In the genomic region with DNA sequence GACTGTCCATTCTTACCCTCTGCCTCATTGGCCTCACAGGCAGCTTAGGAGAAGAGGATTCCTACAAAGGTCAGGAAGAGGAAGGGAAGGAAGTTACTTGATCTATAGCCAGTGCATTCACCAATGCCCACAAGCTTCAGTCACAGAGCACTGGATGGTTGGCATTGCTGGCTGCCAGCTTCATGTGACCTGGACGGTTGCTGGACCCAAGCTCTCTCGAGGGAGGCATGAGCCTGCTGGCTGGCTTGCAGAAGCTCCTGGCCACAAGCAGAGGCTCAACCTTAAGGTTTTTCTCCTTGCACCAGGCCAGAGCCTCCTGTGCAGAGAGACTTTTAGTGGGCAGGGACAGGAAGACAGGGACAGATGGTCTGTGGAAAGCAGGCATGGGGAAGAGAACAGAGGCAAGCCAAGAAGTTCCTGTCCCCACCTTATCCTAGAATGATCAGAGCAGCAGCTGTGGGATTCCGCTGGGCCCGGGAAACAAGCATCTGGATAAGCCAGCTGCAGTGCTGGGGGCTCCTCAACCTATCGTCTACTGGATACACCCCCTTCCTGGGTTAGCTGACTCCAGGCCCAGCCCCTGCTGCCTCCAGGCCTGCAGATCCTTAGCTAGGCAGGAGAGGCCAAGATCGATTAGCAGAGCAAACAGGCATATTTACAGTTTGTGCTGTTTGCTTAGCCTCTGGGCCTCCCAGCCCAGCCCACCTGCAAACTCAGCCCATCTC, we compare ENCODE assay signal across 14 mouse cellular contexts. TPM values are rescaled to one million over a fixed set of nuclear protein-coding genes. Genes with fewer than 3 reads are reported as not detected.
A peak's percentile ranks its signal among the peaks of the same experiment; 100 is the strongest.
DNase-seq lines count a peak whose midpoint lies in the region; ATAC-seq and TF ChIP-seq lines count a peak whose summit lies in the region.
"Had no signal": no experiment of that assay in that cellular context is flagged by ENCODE, and none has a peak within 500 bp of the region (broad histone marks: within the 10 kb centered on the region; RNA-seq: fewer than 3 reads in every experiment).

No protein-coding gene starts in this region.

- no peak overlapping the region for H3K27ac ChIP-seq in midbrain, embryonic 13.5 days
- no peak overlapping the region for H3K27ac ChIP-seq in midbrain, postnatal 0 days (ENCODE audit: low read depth, low read length)
- peak overlapping the region; percentile 79 for H3K27ac ChIP-seq in limb, embryonic 12.5 days
- H3K27ac ChIP-seq in stomach, embryonic 14.5 days (ENCODE audit: low read length): peak overlapping the region; percentile 69; the same call in 1 of the 2 replicates
- H3K27ac ChIP-seq: forebrain, embryonic 15.5 days; heart, adult 2 months; midbrain, embryonic 12.5 days had no signal

- WGBS in midbrain, embryonic 13.5 days: 61% methylated on average over 6 of the region's 6 CpGs
- 62% methylated on average over 6 of the region's 6 CpGs for WGBS in midbrain, postnatal 0 days
- 31% methylated on average over 6 of the region's 6 CpGs for WGBS in limb, embryonic 12.5 days
- WGBS in stomach, embryonic 14.5 days: 26% methylated on average over 6 of the region's 6 CpGs

- H3K9ac ChIP-seq in midbrain, embryonic 13.5 days (replicated peaks): 0 out of 2 replicates have a peak overlapping the region, but pooled peaks have one; percentile 4
- H3K9ac ChIP-seq in midbrain, postnatal 0 days (replicated peaks; ENCODE audit: low read length, poor library complexity, severe bottlenecking): no peak overlapping the region
- no peak overlapping the region for H3K9ac ChIP-seq in limb, embryonic 12.5 days (replicated peaks)
- no peak overlapping the region; the same call in 1 of the 2 replicates for H3K9ac ChIP-seq in stomach, embryonic 14.5 days (replicated peaks; ENCODE audit: low read depth, low read length)
- H3K9ac ChIP-seq: forebrain, embryonic 15.5 days; midbrain, embryonic 12.5 days had no signal

- DNase-seq in cerebellum, postnatal 10 days: peak; percentile 39 to 52
- DNase-seq in cerebellum, adult 9-11 months: no peak
- no peak for DNase-seq in midbrain, postnatal 0 days (ENCODE audit: low spot score)
- DNase-seq in kidney, postnatal 36 days: no peak
- DNase-seq in layer of hippocampus, postnatal 10 days (ENCODE audit: low spot score in 2 of 2): no peak
- DNase-seq: embryo, embryonic 11 days had no signal

- no peaks in the 10 kb centered on the region for H3K36me3 ChIP-seq in midbrain, embryonic 13.5 days
- no peaks in the 10 kb centered on the region for H3K36me3 ChIP-seq in midbrain, postnatal 0 days (ENCODE audit: insufficient read depth, low read length)
- no peaks in the 10 kb centered on the region for H3K36me3 ChIP-seq in limb, embryonic 12.5 days
- no peaks in the 10 kb centered on the region for H3K36me3 ChIP-seq in stomach, embryonic 14.5 days (ENCODE audit: control insufficient read depth, insufficient read depth, low read length)
- H3K36me3 ChIP-seq: forebrain, embryonic 15.5 days; midbrain, embryonic 12.5 days had no signal

- H3K4me2 ChIP-seq in midbrain, embryonic 13.5 days (replicated peaks): no peak overlapping the region
- H3K4me2 ChIP-seq in midbrain, postnatal 0 days (ENCODE audit: low read depth, low read length, poor library complexity, severe bottlenecking): no peak overlapping the region
- no peak overlapping the region for H3K4me2 ChIP-seq in limb, embryonic 12.5 days
- 0 out of 2 replicates have a peak overlapping the region, but pooled peaks have one; percentile 1 for H3K4me2 ChIP-seq in stomach, embryonic 14.5 days (replicated peaks; ENCODE audit: low read depth, low read length)
- H3K4me2 ChIP-seq: forebrain, embryonic 15.5 days; midbrain, embryonic 12.5 days had no signal

- H3K4me3 ChIP-seq in midbrain, embryonic 13.5 days (replicated peaks): no peak overlapping the region
- H3K4me3 ChIP-seq in midbrain, postnatal 0 days (ENCODE audit: low read depth, low read length): no peak overlapping the region
- H3K4me3 ChIP-seq in limb, embryonic 12.5 days (replicated peaks): no peak overlapping the region
- no peak overlapping the region for H3K4me3 ChIP-seq in stomach, embryonic 14.5 days (ENCODE audit: low read depth, low read length)
- H3K4me3 ChIP-seq: forebrain, embryonic 15.5 days; heart, adult 2 months; midbrain, embryonic 12.5 days had no signal

- no peak for TF ChIP-seq CTCF in midbrain, postnatal 0 days (IDR thresholded peaks at IDR 0.05)

- no peak for ATAC-seq in midbrain, embryonic 13.5 days
- ATAC-seq in midbrain, postnatal 0 days (ENCODE audit: low FRiP score): no peak
- ATAC-seq in limb, embryonic 12.5 days (ENCODE audit: insufficient number of reproducible peaks, insufficient read depth, low FRiP score, low TSS enrichment, low read depth): peak; percentile 28; the same call in 1 of the 2 replicates
- ATAC-seq in stomach, embryonic 14.5 days (ENCODE audit: insufficient number of reproducible peaks, insufficient read depth, low FRiP score, low read depth): peak; percentile 73
- ATAC-seq: forebrain, embryonic 15.5 days; hindbrain, embryonic 16.5 days had no signal

- no peaks in the 10 kb centered on the region for H3K9me3 ChIP-seq in midbrain, embryonic 13.5 days
- no peaks in the 10 kb centered on the region for H3K9me3 ChIP-seq in midbrain, postnatal 0 days (ENCODE audit: low read length)
- no peaks in the 10 kb centered on the region for H3K9me3 ChIP-seq in limb, embryonic 12.5 days
- H3K9me3 ChIP-seq in stomach, embryonic 14.5 days (ENCODE audit: control insufficient read depth, low read depth, low read length): no peaks in the 10 kb centered on the region
- H3K9me3 ChIP-seq: forebrain, embryonic 15.5 days; midbrain, embryonic 12.5 days had no signal

- H3K27me3 ChIP-seq in midbrain, embryonic 13.5 days: no peaks in the 10 kb centered on the region; the same call in 1 of the 2 replicates
- no peaks in the 10 kb centered on the region for H3K27me3 ChIP-seq in midbrain, postnatal 0 days (ENCODE audit: insufficient read depth, low read length)
- peaks cover 30% of the 10 kb centered on the region; the same call in 1 of the 2 replicates for H3K27me3 ChIP-seq in limb, embryonic 12.5 days
- H3K27me3 ChIP-seq in stomach, embryonic 14.5 days (ENCODE audit: control insufficient read depth, insufficient read depth, low read length): no peaks in the 10 kb centered on the region
- H3K27me3 ChIP-seq: forebrain, embryonic 15.5 days had no signal

- peaks cover 15% of the 10 kb centered on the region for H3K4me1 ChIP-seq in midbrain, embryonic 13.5 days (replicated peaks)
- H3K4me1 ChIP-seq in midbrain, postnatal 0 days (ENCODE audit: insufficient read depth, low read length): no peaks in the 10 kb centered on the region
- H3K4me1 ChIP-seq in limb, embryonic 12.5 days (replicated peaks): peaks cover 35% of the 10 kb centered on the region
- H3K4me1 ChIP-seq in stomach, embryonic 14.5 days (ENCODE audit: control insufficient read depth, insufficient read depth, low read length): peaks cover 37% of the 10 kb centered on the region

RNA-seq across cellular contexts. Expression of a gene that starts 41.7 kb away (rescaled TPM):
- polyA plus RNA-seq in midbrain, embryonic 13.5 days (2015; fragmentation: Nextera tagmentation; extraction: Ambion mirVana): 0.09 TPM in 1 of 2 replicates, not detected in the other
- total RNA-seq in midbrain, postnatal 0 days (2014; rRNA removed): not detected in 2 replicates
- not detected in 2 replicates for polyA plus RNA-seq in midbrain, postnatal 0 days (2015; fragmentation: Nextera tagmentation; extraction: Ambion mirVana)
- polyA plus RNA-seq in limb, embryonic 12.5 days (2016; fragmentation: Nextera tagmentation; extraction: Ambion mirVana): not detected in 2 replicates
- not detected in 2 replicates for polyA plus RNA-seq in stomach, embryonic 14.5 days (2014; fragmentation: Nextera tagmentation; extraction: Ambion mirVana)
- not detected for total RNA-seq in layer of hippocampus, postnatal 10 days (2021)
- total RNA-seq: adrenal gland, postnatal 36 days; heart, adult 2 months had no signal
- polyA plus RNA-seq: forebrain, embryonic 15.5 days; heart, adult 2 months; hindbrain, embryonic 16.5 days; midbrain, embryonic 12.5 days had no signal

RNA-seq across cellular contexts. Expression of a gene that starts 48.5 kb away (rescaled TPM):
- polyA plus RNA-seq in midbrain, embryonic 13.5 days (2015; fragmentation: Nextera tagmentation; extraction: Ambion mirVana): 10.4 and 13.4 TPM in 2 replicates
- total RNA-seq in midbrain, postnatal 0 days (2014; rRNA removed): 39.6 and 71.7 TPM in 2 replicates
- 32.3 and 36.2 TPM in 2 replicates for polyA plus RNA-seq in midbrain, postnatal 0 days (2015; fragmentation: Nextera tagmentation; extraction: Ambion mirVana)
- 8.3 and 9.9 TPM in 2 replicates for polyA plus RNA-seq in limb, embryonic 12.5 days (2016; fragmentation: Nextera tagmentation; extraction: Ambion mirVana)
- 2.1 and 3.6 TPM in 2 replicates for polyA plus RNA-seq in stomach, embryonic 14.5 days (2014; fragmentation: Nextera tagmentation; extraction: Ambion mirVana)
- total RNA-seq in layer of hippocampus, postnatal 10 days (2021): 10 to 100 TPM; 76.3 to 78.0 TPM

RNA-seq across cellular contexts. Expression of a gene that starts 59.0 kb away (rescaled TPM):
- polyA plus RNA-seq in midbrain, embryonic 13.5 days (2015; fragmentation: Nextera tagmentation; extraction: Ambion mirVana): 10.1 and 11.9 TPM in 2 replicates
- total RNA-seq in midbrain, postnatal 0 days (2014; rRNA removed): 34.1 and 41.2 TPM in 2 replicates
- polyA plus RNA-seq in midbrain, postnatal 0 days (2015; fragmentation: Nextera tagmentation; extraction: Ambion mirVana): 13.8 and 14.6 TPM in 2 replicates
- 18.5 and 20.0 TPM in 2 replicates for polyA plus RNA-seq in limb, embryonic 12.5 days (2016; fragmentation: Nextera tagmentation; extraction: Ambion mirVana)
- polyA plus RNA-seq in stomach, embryonic 14.5 days (2014; fragmentation: Nextera tagmentation; extraction: Ambion mirVana): 9.8 and 11.1 TPM in 2 replicates
- total RNA-seq in layer of hippocampus, postnatal 10 days (2021): 10 to 100 TPM; 73.9 to 75.1 TPM

Comparison
In these comparisons a context has a peak if more than half of its experiments do, and no peak if none do; other contexts are left out.
1. DNase-seq: peak in cerebellum, postnatal 10 days (2 of 2); none in cerebellum, adult 9-11 months (single experiment), midbrain, postnatal 0 days (single experiment), kidney, postnatal 36 days (0 of 2) and layer of hippocampus, postnatal 10 days (0 of 2).
2. ATAC-seq: peak in limb, embryonic 12.5 days (single experiment) and stomach, embryonic 14.5 days (single experiment); none in midbrain, embryonic 13.5 days (single experiment) and midbrain, postnatal 0 days (single experiment).
3. H3K27ac ChIP-seq: peak in limb, embryonic 12.5 days (single experiment) and stomach, embryonic 14.5 days (single experiment); none in midbrain, embryonic 13.5 days (single experiment) and midbrain, postnatal 0 days (single experiment).